Mouse (Mus musculus) cerebellum, adult 2 months (tissue): Measurements from ENCODE around the gene Rimbp3.

Source experiments
- CTCF ChIP-seq: fragments of 200-500 bp; IDR thresholded peaks from 2 replicates; pipeline ENCODE4 v1.5.1; 2011; ENCODE audit warnings: low read depth, mild to moderate bottlenecking, control low read depth, low read length, moderate library complexity, borderline replicate concordance; ENCODE audit not compliant: insufficient read depth
- POLR2A ChIP-seq: fragments of 200-500 bp; IDR thresholded peaks from 2 replicates; pipeline ENCODE4 v1.6.1; 2011; ENCODE audit warnings: low read length, control low read depth, borderline replicate concordance; ENCODE audit not compliant: insufficient read depth

GRCm38 (mm10) chr16:17201977-17202376 lies 6.4 kb upstream of the Rimbp3 start:
- TF ChIP-seq CTCF (no peak), POLR2A (no peak)
